Mouse (Mus musculus) right cerebral cortex, postnatal 14 days (tissue): ENCODE results near the gene Rtn4rl1.
"Not testable (repeated sequence)": the region's sequence is repeated elsewhere in the genome, so short reads cannot be mapped to it uniquely, and the experiment has no call there.

Experiments
- DNase-seq: peaks from one replicate; pipeline ENCODE4 v3.0.0; 2022

Rtn4rl1 gene

DNA sequence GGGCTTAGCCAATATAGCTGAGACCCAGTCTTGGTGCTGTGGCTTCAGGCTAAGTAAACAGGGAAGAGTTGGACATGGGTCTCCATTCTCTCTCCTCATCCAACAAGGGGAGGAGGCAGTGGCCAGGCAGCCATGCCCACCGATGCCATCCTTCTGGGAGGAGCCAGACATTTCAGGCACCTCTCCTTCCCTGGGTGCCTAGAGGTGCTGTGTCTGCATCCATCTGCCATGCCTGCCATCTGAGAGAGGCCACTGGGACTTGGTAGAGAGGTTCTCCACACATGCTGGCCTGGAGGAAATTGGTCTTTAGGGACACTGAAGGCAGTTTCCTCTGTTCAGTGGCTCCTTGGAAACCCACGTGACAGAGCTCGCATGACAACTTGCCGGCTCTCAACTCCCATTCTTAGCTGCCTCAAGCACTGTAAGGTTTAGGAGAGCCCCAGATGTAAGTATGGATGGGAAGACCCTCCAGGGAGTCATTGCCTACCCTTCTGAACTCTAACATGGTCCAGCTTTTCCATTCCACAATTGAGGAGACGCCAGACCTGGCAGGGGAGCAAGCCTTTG lies 86.9 kb downstream of the Rtn4rl1 start:
- DNase-seq, result no peak

DNA sequence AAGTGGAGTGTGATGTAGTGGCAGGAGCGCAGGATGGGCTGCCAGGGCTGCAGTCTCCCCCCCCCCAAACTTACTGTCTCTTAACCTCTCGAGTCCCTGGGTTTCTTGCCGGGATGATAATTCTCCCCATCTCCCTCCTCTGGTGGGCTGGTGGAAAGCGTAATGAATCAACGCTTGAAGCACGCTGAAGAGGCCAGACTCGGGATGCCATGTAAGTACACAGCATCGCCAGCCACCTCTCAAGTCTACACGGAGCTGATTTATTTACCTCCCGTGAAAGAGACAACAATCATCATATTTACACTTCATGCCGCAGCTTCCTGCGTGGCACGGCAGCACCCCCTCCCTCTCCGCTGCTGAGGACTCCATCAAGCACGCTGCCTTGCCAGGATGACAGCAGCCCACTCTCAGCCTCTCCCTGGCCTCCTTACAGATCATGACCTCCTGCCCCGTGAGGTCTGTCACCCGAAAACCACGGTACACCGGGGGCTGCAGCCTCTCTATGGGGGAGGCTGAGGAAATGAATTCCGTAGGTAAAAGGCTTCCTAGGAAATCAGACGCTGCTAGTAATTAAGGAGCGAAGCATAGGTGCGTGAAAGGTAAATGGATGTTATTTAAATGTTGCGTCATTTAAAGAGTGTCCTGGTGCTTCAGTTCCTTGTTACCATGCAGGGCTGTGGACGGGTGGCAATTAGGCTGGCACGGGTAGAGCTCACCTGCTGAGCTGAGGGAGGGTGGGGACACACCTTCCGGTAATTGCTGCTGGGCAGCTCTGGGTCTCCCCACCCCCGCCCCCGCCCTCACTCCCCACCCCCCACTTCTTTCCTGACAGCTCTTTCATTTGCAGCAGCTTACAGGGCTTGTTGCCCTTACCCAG lies 88.0 kb downstream of the Rtn4rl1 start:
- DNase-seq, result no peak

DNA sequence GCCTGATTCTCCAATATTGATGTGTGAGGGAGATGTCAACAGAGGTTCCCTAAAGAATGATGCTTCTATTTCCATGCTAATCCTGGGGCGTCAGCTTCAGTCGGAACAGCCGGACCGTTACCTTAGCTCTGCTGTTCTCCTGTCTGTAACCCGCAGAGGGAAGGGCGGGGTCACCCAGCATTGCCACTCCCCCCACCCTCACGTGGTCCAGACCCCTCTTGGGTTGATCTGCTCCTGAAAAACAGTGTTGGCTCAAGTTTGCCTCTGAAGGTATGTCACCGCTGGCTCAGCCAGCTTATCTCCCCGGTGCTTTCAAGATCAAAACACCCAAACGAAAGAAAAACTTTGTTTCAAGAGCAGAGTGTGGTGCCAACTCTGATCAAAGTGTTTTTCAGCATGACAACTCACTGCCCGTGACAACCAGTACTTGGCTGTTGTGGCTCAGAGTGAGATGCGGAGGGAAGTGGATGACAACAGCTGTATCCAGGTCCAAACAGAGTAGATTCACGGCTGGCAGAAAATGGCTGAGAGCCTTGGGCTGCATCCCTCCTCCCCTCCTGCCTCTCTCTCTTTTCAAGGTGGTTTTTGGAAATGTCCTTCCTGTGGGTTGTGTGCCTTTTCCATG lies 89.0 kb downstream of the Rtn4rl1 start:
- no peak for DNase-seq

DNA sequence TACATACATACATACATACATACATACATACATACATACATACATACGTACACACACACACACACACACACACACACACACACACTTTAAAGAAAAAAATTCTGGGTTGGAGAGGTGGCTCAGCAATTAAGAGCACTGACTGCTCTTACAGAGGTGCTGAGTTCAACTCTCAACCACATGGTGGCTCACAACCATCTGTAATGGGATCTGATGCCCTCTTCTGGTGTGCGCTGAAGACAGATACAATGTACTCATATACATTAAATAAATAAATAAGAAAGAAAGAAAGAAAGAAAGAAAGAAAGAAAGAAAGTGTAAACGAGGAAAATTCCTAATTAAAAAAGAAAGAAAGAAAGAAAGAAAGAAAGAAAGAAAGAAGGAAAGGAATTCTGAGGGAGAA lies 90.2 kb downstream of the Rtn4rl1 start:
- not testable (repeated sequence) for DNase-seq

DNA sequence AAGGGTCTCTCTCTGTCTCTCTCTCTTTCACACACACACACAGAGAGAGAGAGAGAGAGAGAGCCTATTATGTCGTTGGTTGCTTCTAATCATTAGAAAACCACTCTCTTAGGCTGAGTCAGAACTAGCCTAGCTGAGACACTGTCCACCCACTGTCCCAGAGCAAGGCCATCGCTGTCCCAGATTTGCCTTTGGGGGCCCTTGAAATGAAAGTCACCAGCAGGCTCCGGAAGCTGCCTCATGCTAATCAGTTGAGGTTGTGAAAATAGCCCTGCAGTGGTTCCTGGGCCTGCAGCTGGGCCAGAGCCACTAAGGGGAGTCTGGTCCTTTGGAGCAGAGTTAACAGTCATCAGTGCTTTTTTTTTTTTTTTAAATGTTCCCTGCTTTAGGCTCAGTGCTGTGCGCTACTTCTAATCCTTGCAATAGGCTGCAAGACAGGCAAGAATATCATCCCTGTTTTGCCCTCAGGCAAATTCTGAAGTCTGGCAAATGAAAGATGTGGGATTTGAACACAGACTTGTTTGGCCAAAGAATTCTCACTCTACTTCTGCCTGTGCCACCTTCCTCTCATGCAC lies 92.4 kb downstream of the Rtn4rl1 start:
- no peak for DNase-seq

DNA sequence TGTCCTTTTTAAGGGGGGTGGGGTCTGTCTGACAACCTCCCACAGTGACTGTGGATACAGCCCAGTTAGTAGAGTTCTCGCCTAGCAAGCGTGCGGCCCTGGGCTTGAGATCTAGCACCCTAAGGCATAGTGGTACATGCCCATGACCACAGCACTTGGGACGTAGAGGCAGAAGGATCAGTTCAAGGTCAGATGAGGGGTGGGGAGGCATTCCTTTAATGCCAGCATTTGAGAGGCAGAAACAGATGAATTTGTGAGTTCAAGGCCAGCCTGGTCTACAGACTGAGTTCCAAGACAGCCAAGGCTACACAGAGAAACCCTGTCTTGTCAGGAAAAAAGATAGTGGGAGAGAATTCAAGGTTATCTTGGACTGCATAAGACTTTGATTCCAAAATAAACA lies 93.3 kb downstream of the Rtn4rl1 start:
- DNase-seq, result no peak

DNA sequence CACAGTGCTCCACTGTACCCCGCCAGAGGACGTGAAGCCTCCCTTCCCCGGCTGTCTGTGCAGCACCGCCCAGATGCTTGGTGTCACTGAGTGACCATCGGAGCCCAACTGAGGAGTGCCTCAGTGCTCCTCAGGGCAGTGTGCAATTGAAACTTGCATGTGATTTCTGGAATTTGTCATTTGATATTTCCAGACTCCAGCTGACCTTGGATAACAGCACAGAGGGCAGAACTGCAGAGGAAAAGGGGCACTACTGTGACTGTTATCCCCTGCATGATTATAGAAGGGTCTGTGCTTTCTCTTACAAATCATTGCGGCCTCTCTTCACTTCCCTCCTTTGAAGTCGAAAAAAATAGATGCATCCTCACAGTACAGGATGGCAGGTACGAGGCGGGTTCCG lies 94.4 kb downstream of the Rtn4rl1 start:
- DNase-seq, result no peak

DNA sequence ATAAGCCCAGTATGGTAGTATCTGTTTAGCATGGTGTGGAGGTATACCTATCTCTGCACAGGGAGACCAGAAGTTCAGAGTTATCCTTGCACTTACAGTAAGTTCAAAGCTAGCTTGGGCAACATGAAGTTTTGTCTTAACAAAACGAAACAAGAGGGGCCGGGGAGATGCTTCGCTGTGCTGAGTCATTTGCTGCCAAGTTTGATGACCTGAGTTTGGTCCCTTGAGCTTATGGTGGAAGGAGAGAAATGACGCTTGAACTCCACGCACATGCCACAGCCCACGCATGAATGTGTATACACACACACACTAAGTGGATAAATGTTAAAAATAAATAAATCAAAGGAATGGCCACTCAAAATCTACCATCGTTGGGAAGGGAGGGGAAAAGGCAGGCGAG lies 94.9 kb downstream of the Rtn4rl1 start:
- no peak for DNase-seq

DNA sequence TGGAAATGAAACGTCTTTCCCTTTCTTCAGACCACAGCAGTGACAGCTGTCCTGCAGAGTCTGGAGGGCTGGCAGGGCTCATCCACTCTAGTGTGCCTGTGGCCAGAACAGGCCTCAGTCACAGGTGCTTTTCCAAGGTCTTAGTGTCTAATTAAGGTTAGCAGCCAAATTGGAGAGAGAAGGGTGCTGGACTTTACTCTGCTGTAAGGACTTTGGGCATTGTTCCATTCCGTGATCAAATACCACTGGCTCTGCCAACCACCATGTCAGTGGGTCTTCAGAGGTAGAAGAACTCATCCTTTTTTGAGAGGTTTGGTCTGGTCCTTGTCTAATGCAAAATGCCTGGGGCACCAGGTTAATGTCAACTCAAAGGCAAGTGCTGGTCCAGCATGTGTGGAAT lies 95.5 kb downstream of the Rtn4rl1 start:
- DNase-seq, result no peak

DNA sequence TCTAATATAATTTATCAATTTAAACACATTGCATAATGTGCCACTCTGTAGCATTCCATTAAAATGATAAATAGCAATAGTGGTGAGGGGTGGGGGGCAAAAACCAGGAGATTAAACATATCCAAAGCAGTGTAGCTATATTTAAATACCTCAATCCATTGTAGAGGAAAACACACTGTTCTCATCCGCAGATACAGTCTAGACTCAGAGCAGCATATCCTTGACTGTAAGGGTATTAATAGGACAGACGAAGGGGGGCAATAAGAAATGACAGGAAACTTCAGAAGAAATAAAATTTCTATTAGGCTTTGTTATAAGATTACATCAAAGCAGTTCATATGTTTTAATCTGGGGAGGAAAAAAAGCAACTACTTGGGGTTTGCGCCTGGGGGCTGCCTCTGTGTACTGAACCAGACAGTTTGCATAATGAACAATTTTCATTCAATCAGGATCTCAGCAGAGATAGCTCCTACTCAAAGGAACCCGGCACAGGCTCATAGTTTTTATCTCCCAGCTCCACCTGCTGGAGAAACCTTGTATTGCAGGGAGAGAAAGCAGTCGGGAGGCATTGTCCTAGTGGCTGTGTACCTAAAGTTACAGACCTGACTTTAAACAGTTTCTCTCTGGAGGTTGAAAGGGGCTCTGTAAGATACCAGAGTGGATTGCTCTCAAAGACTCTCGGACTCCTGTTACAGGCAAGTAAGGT lies 97.1 kb downstream of the Rtn4rl1 start:
- DNase-seq, result peak; percentile 85

DNA sequence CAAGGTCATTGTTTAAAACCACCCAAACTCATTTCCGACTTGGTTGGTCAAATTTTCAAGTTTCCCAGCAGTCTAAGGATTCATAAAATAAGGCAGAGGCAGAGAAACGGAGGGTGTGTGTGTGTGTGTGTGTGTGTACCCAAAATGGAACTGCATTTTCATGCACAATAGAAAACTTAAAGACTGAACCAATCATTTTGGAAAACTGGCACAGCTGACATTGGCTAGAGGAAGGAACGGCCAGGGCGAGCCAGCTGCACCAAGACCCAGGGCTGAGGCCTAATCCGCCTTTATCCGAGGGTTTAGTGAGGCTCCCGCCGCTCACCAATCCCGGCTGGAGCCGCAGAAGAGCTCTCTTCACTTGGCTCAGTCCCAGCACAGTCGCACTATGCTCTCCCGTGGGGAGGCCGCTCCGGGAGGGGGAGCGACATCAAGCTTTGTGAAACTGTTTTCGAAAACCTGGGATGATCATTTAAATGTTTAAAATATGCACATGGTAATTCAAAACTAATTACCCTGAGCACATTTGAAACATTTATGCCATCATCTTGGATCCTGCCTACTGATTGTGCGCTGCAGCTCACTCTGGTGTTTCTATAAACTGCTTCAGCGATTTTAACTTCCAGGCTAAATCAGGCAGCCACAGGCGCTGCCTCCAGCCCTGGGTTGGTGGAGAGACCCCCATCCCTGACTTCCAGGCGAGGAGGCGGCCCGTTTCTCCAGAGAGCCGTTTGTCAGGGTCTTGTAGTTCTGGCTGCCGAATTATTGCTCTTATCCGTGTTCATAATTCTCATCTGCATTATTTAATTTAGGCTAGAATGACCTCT lies 98.0 kb downstream of the Rtn4rl1 start:
- peak; percentile 73 for DNase-seq

DNA sequence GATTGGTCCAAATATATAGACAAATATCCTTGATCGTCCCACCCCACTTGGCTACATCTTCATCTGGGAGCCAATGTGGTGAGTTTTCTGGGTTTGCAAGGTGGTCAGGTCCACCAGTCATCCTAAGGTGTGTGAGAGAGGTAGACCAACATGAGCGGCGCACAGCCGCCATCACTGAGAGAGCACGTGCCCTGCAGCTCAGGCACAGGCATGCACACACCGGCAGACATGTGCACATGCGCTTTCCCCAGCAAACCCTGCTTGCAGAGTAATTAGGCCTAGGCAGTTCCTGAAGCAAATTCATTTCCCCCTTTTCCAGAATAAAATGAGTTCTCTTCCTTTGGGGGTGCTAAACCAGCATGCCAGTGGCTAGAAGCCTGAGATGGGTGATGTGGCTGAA lies 98.7 kb downstream of the Rtn4rl1 start:
- DNase-seq, result no peak

DNA sequence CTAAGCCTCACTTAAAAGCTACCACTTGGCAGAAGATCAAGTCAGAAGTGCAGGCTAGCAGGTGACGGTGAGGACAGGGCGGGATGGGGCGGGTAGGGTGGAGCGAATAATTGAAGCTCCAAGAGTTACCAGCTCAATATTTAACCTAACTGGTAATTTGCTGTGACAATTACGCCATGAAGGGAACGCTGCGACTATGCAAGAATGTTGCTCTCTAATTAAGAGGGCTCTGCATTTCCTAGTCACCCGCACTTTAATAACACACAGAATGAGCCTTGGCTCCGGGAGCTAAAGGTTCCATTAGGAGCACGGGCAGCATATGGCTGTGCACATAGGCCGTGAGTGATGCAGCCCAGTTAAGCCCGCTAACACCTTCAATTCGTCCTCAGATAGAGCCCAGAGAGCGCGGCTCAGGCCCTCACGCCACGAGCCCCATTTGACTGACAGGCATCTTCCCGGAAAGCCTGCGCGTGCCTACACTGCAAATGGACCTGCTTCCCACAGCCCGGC lies 100.3 kb downstream of the Rtn4rl1 start:
- no peak for DNase-seq

DNA sequence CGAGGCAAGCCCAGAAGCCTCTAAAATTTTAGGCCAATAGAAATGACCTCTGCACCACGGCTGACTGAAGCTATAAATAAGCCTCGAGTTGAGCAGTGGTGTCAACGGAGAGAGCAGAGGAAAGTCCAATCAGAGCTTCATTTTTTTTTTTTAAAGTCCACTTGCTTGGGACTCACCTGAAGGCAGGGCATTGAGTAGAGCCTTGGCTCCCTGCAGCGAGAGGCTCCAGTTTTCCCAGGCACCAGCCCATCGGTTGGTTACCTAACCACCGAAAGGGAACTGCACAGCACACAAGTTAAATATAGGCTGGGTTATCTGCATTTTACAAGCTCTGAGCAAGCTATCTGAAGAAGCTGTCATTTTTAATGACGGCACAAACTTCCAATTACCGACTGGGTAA lies 101.3 kb downstream of the Rtn4rl1 start:
- no peak for DNase-seq

DNA sequence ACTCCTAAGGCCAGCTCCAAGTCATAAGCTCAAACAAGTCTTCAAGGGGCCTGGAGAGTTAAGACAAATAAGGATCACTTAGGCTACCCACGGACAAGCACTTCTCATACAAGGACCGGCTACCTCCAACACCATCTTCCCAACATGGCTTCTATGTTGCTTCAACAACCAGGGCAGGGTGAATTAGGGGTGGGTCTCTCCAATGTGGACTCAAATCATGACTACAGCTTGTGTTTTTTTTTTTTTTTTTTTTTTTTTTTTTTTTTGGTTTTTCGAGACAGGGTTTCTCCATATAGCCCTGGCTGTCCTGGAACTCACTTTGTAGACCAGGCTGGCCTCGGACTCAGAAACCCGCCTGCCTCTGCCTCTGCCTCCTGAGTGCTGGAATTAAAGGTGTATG lies 102.0 kb downstream of the Rtn4rl1 start:
- not testable (repeated sequence) for DNase-seq

DNA sequence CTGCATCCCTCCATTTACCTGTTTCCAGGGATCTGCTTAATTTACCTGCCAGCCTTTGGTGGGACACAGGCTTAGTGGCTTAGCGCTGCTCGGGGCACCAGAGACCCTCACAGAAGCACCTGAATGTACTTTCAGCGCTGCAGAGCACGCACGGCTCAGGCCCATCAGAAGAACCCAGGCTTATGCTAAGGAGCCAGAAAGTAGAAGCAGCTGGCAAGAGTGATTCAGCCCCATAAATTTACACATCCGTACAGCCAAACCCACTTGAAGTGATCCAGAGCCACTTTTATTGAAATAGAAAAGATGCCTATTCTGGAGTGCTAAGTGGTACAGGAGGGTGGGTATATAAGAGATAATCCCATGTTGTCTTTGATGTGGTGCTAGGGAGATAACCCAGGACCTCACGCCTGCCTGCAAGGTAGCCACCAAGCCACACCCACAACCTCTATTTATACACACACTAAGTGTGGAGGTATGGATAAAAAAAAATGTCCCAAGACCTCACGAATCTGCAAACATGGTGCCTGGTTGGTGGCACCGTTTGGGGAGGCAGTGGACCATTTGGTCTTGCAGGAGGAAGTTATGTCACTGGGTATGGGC lies 102.9 kb downstream of the Rtn4rl1 start:
- no peak for DNase-seq

DNA sequence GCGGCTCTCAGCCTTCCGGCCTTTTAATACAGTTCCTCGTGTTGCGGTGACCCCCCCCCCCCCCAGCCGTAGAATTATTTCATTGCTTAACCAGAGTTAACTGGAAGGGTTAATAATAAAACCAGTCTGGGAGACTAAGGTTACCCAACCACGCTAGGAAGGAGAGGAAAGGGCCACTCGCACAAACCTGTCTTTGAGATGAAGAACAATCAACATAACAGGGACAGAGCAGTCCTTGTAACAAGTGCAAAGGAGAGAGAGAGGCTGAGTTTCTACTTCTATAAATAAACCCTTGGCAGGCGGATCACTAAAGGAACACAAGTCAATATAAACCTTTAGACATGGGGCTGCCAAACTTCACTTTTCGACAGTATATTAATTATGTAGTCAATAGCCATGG lies 104.0 kb downstream of the Rtn4rl1 start:
- no peak for DNase-seq

DNA sequence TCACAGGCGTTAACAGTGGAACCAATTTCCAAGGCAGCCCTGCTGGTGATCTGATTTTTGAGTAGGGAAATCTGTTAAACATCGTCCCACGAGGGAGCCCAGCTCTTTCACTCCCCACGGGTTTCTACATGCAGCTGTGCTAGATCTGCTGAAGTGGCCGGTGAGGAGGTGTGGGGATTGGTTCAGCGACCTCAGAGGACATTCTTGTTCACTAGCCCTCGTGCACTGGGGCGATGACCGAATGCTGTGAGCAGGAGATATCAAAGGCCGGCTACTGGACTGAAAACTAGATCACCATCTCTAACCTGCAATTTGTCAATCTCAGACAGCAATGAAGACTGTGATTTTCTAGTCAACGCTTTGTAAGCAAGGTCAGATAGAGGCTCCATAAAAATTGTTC lies 104.9 kb downstream of the Rtn4rl1 start:
- DNase-seq, result no peak

DNA sequence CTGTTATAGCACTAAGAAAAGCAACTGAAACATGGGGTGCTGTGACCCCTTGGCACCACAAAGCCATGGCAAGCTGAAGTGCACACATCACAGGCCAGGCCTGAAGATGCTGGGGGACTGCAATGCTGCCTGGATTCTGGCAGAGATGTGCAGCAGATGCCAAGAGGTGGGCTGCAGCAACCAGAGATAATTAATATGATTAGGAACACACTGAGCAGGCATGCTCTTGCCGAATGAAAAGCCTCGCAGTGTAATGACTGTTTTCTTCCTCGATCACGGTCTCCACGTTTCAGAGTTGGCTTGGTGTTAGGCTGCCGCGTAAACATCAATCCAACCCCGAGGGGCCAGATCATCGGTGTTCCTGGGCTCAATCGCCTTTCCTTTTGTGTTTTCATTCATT lies 106.2 kb downstream of the Rtn4rl1 start:
- DNase-seq, result no peak

DNA sequence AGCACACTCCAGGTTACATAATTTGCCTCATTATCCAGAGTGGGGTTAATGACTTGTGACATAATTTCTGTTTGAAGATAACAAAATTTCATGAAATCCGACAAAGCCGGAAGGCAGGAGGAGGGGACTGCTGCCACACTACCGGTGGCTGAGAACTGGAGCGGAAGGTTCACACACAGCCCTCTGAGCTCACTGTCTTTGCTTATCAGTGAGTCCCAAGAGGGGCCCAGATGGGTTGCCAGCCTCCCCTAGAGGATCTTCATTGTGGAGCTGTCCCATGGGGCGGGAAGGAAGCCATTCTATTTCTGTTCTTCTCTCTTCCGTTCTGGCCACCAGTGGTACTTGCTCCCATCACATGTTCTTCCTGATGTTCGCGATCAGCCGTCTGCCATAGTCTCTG lies 107.4 kb downstream of the Rtn4rl1 start:
- no peak for DNase-seq

DNA sequence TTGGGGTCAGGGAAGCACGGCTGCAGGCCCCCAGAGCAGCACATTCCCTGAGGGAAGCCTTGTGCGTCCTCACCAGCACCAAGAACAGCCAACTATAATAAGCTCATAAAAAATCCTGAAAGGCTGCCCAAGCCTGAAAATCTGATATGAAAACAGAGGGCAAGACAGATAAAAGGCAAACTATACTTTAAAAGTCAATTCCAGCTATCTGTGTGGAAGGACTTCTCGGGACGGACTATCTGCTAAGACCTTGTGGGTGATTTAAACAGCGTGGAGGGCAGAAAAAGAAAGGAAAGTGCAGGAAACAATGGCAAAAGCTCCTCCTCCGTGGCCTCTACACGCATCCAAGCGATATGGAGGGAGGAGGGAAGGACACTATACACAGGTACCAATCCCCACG lies 111.2 kb downstream of the Rtn4rl1 start:
- no peak for DNase-seq

DNA sequence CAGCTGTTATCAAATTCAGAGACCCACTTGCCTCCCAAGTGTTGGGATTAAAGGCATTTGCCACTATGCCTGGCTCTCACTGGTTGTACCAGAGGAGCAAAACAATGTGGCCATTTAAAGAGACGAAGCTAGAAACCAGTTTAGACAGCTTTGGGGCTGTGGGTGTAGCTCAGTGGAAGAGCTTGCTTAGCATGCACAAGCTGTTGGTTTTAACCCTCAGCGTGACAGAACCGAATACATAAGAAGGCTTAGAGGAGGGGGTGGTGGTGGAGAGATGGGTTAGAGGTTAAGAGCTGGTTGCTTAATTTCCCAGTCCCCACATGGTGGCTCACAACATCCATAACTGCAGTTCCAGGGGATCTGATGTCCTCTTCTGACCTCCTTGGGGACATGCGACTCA lies 115.1 kb downstream of the Rtn4rl1 start:
- DNase-seq, result no peak
